Mouse (Mus musculus): ENCODE data around the gene Col5a3. TPM values are rescaled to one million over a fixed set of nuclear protein-coding genes. Genes with fewer than 3 reads are reported as not detected.
A peak's percentile ranks its signal among the peaks of the same experiment; 100 is the strongest.

Col5a3 gene
- polyA plus RNA-seq, 1 experiment from 2014 or later = 0.39 TPM

DNA sequence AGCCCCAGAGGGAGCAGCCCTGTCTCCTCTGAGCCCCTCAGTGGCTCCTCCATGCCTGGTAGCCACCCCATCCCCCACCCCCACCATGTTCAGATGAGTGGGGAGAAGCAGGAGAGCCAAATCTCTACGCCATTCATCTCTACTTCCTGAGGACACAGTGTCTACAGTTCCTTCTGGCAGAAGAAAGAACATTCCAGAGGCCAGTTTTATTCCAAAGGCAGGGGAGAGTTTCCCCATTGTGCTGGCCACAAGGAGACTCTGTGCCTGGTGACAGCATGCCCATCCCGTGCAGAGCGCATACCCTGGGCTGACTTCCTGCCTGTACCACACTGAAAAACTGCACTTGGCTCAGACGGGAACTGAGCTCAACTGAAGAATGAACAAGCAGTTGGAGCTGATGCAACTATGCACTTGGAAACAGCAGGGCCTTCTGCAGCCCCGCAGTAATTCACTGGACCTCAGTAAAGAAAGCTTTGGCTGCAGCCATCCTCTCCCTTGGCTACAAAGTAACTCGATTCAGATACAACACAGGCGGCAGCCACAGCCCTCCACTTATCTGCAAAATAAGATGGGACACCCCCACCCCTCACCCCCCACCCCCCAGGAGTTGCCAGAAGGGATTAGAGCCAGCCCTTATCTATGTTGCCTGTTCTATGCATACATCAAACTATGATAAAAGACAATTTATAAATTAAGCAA, 20.6 kb downstream of the Col5a3 start:
- H3K4me1 ChIP-seq = peaks cover 41% of the 10 kb centered on the region
- peak; percentile 17 for DNase-seq (ENCODE audit: low spot score)
- peak overlapping the region; percentile 57 for H3K27ac ChIP-seq (replicated peaks)
- no peak overlapping the region for H3K4me3 ChIP-seq
- H3K36me3 ChIP-seq (replicated peaks) = no peaks in the 10 kb centered on the region
- H3K9me3 ChIP-seq = no peaks in the 10 kb centered on the region
- no peaks in the 10 kb centered on the region for H3K27me3 ChIP-seq (replicated peaks; ENCODE audit: low read depth, poor library complexity, severe bottlenecking)
- whole genome bisulfite sequencing = 38% methylated on average over 7 of the region's 7 CpGs

DNA sequence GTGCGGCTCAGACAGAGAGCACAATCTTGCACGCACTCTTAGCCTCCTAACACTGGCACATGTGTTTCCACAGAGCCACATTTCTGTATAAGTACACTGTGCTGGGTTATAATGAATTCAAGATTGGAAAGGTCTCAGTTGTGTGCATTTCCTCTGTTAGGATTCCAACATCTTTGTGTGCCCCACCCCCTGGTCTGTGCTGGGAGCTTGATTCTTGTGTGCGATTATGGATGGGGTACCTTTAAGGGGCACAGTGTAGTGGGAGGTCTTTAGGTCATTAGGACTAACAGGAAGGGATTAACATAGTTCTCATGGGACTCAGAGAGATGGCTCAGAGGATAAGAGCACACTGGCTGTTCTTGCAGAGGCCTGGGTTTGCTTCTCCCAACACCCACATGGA, 24.5 kb downstream of the Col5a3 start:
- H3K27ac ChIP-seq (replicated peaks) = peak overlapping the region; percentile 60
- peak; percentile 57 for DNase-seq (ENCODE audit: low spot score)

DNA sequence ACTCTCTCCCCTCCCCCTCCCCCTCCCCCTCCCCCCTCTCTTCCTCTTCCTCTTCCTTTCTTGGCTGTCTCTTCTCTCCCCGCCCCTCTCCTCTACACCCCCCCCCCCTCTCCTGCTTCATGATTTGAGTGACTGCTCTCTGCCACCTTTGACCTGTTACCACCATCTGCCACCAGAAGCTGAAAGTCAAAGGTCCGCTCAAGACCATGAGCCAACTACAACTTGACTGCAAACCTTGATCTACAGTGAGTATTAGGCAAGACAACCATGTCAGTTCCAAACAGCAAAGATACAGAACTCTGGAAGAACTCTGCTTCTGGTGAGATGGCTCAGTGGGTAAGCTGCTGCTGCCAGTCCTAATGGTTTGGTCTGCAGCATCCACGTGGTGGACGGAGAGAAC, 25.2 kb downstream of the Col5a3 start:
- no peaks in the 10 kb centered on the region for H3K36me3 ChIP-seq (replicated peaks)
- no peaks in the 10 kb centered on the region for H3K27me3 ChIP-seq (replicated peaks; ENCODE audit: low read depth, poor library complexity, severe bottlenecking)
- H3K4me1 ChIP-seq = peaks cover 53% of the 10 kb centered on the region
- peak overlapping the region; percentile 60 for H3K27ac ChIP-seq (replicated peaks)
- no peaks in the 10 kb centered on the region for H3K9me3 ChIP-seq
- WGBS = 61% methylated on average over 3 of the region's 4 CpGs
- no peak for DNase-seq (ENCODE audit: low spot score)
- H3K4me3 ChIP-seq = no peak overlapping the region

More for the DNA sequence above, 24.5 kb downstream of the Col5a3 start:
- no peaks in the 10 kb centered on the region for H3K36me3 ChIP-seq (replicated peaks)
- peaks cover 46% of the 10 kb centered on the region for H3K4me1 ChIP-seq
- 39% methylated on average over 3 of the region's 3 CpGs for WGBS
- no peak overlapping the region for H3K4me3 ChIP-seq
- no peaks in the 10 kb centered on the region for H3K27me3 ChIP-seq (replicated peaks; ENCODE audit: low read depth, poor library complexity, severe bottlenecking)
- no peaks in the 10 kb centered on the region for H3K9me3 ChIP-seq

DNA sequence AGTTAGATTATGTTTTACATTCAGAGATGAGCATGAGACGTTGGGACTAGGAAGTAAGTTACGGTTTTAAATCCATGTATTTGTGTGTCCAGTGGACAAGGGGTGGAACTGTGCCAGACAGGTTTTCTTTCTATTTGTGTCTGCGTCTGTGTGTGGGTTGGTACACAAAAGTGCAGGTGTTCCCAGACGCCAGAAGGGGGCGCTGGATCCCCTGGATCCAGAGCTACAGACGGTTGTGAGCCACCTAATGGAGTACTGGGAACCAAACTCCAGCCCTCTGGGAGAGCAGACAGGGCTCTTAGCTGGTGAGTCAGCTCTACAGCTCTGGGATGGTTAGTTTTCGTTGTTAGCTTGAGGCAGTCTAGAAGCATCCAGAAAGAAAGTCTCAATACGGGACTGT, 26.9 kb downstream of the Col5a3 start:
- no peaks in the 10 kb centered on the region for H3K27me3 ChIP-seq (replicated peaks; ENCODE audit: low read depth, poor library complexity, severe bottlenecking)
- WGBS = 76% methylated on average over 8 of the region's 8 CpGs
- no peak for DNase-seq (ENCODE audit: low spot score)

DNA sequence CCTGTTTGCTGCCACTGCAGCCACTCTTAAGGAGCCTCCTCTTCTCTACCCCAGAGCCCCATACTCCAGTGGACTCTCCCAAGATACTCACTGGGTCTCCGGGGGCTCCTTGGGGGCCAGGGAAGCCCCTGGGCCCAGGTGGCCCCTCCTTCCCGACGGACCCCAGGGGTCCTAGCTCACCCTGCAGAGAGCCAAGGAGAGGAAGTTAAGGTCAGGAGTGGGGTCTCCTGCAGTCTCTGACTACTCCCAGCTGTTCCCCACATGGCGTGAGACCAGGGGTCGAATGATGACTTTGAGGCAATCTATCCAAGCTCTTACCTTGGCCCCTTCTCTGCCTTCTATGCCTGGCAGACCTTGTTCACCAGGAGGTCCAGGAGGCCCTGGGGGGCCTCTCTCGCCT, 29.8 kb downstream of the Col5a3 start:
- DNase-seq (ENCODE audit: low spot score) = no peak
- Histone ChIP-seq H3K36me3 (replicated peaks) (no peaks in the 10 kb centered on the region), H3K9me3 (peaks cover 6% of the 10 kb centered on the region; the same call in 1 of the 2 replicates), H3K4me3 (no peak overlapping the region), H3K27me3 (replicated peaks; ENCODE audit: low read depth, poor library complexity, severe bottlenecking) (no peaks in the 10 kb centered on the region), H3K4me1 (peaks cover 20% of the 10 kb centered on the region), H3K27ac (replicated peaks) (peak overlapping the region; percentile 61)
- WGBS = 66% methylated on average over 6 of the region's 6 CpGs

More for the DNA sequence above, 26.9 kb downstream of the Col5a3 start:
- Histone ChIP-seq H3K4me1 (peaks cover 37% of the 10 kb centered on the region), H3K4me3 (no peak overlapping the region), H3K9me3 (no peaks in the 10 kb centered on the region), H3K36me3 (replicated peaks) (no peaks in the 10 kb centered on the region), H3K27ac (replicated peaks) (no peak overlapping the region)

DNA sequence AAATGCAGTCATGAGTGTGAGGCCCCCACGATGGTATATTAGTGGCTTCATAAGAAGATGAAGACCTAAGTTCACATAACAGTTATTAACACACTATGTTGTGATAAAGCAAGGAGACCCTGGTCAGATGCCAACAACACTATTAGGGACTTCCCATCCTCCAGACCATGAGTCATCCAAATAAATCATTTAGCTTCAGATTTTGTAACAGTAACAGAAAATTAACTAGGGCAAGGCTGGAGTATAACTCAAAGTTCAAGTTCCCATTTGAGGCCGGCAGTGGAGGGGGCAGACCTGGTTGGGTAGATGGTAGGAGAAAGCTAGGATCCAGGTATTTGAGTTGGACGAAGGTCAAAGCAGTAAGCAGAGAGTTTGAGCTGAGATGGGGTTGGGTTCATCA, 33.6 kb downstream of the Col5a3 start:
- Histone ChIP-seq H3K27ac (replicated peaks) (no peak overlapping the region), H3K4me3 (no peak overlapping the region), H3K36me3 (replicated peaks) (no peaks in the 10 kb centered on the region), H3K27me3 (replicated peaks; ENCODE audit: low read depth, poor library complexity, severe bottlenecking) (no peaks in the 10 kb centered on the region), H3K4me1 (peaks cover 10% of the 10 kb centered on the region), H3K9me3 (peaks cover 6% of the 10 kb centered on the region; the same call in 1 of the 2 replicates)
- DNase-seq (ENCODE audit: low spot score) = no peak
- WGBS = 82% methylated on average over 3 of the region's 3 CpGs

DNA sequence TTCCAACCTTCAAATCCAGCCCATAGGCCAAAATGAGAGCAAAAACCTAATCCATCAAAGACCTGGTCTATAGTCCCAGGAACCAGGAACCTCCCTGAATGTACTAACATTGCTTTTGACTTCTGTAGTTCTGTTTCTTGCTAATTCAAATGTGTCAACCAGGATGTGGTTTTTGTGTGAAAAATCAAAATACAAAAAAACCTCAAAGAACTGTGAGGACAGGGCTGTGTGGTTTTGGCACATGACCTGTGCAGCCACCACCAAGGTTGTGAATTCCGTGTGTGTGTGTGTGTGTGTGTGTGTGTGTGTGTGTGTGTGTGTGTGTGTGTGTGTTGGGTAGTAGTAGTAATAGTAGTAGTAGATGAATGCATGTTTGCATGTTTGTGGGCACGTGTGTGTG, 49.6 kb downstream of the Col5a3 start:
- no peaks in the 10 kb centered on the region for H3K4me1 ChIP-seq
- no peak overlapping the region for H3K4me3 ChIP-seq
- no peaks in the 10 kb centered on the region for H3K27me3 ChIP-seq (replicated peaks; ENCODE audit: low read depth, poor library complexity, severe bottlenecking)
- no peak overlapping the region for H3K27ac ChIP-seq (replicated peaks)
- no peaks in the 10 kb centered on the region for H3K9me3 ChIP-seq
- no peak for DNase-seq (ENCODE audit: low spot score)
- H3K36me3 ChIP-seq (replicated peaks) = no peaks in the 10 kb centered on the region
- WGBS = 77% methylated on average over 2 of the region's 2 CpGs

DNA sequence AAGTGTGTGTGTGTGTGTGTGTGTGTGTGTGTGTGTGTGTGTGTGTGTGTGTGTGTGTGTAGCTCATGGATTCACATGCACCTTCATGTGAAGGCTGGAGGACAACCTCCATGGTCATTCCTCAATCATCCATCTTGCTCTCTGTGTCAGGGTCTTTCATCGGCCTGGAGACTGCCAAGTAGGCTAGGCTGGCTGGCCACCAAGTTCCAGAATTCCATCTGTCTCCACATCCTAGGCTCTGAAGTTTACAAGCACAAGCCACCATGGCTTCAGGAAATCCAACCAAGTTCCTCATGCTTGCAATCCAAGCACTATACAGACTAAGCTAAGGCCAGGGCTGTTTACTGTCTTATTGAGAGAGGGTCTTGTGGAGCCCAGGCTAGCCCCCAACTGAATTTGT, 51.8 kb downstream of the Col5a3 start:
- H3K4me3 ChIP-seq = no peak overlapping the region
- DNase-seq (ENCODE audit: low spot score) = no peak
- no peaks in the 10 kb centered on the region for H3K9me3 ChIP-seq
- H3K36me3 ChIP-seq (replicated peaks) = no peaks in the 10 kb centered on the region
- no peak overlapping the region for H3K27ac ChIP-seq (replicated peaks)
- H3K27me3 ChIP-seq (replicated peaks; ENCODE audit: low read depth, poor library complexity, severe bottlenecking) = no peaks in the 10 kb centered on the region
- H3K4me1 ChIP-seq = no peaks in the 10 kb centered on the region
- 92% methylated on average over 1 of the region's 1 CpGs for WGBS

DNA sequence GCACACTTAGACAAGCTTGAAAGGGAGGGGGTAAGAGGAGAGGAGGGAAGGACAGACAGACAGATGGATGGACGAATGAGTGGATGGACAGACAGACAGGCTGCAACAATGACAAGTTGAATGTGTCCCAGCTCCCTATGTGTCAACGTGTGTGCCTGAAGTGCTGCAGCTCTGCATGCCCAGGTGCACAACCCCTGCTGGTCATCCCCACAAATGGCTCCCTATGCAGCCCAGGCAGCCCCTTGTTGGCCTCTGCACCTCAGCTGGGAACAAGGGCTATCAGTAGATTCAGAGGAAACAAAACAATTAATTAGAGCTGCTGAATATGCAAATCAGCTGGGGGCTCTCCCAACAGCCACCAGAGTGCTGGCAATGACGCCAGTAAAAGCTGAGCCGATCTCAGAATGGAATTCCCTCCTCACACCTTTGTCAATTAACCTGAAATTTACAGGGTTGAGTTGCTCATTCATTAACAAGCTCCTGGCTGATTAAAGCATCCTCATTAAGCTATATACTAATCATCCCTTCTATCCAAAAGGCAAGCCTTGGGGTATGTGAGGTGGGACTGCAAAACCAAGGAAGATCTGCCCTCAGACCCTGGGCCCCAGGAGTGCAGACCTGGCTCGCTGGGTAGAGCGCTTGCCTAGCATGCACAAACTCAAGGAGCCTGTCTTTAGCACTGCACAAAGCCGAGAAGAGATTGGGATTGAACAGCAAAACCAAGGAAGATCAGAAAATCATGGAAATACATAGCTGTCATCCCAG, 52.5 kb downstream of the Col5a3 start:
- DNase-seq (ENCODE audit: low spot score) = no peak
- 53% methylated on average over 7 of the region's 7 CpGs for WGBS
- Histone ChIP-seq H3K4me3 (no peak overlapping the region), H3K36me3 (replicated peaks) (no peaks in the 10 kb centered on the region), H3K27me3 (replicated peaks; ENCODE audit: low read depth, poor library complexity, severe bottlenecking) (no peaks in the 10 kb centered on the region), H3K27ac (replicated peaks) (no peak overlapping the region), H3K9me3 (no peaks in the 10 kb centered on the region), H3K4me1 (no peaks in the 10 kb centered on the region)

DNA sequence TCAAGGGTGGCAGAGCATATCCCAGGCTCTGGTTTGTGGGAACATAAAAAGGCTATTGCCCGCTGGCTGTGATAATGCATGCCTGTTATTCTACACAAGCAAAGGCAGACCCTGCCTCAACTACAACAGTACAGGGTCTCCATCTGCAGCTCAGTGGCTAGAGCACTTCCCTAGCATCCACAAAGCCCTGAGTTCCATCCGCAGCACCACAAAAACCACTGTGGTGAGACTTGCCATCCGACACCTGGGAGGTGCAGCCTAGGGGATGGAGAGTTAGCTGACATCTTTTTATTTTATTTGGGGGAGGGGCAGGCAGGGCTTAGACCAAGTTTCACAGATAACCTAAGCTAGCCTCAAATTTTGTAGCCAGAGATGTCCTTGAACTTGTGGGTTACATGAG, 53.5 kb downstream of the Col5a3 start:
- WGBS = 75% methylated on average over 3 of the region's 3 CpGs

DNA sequence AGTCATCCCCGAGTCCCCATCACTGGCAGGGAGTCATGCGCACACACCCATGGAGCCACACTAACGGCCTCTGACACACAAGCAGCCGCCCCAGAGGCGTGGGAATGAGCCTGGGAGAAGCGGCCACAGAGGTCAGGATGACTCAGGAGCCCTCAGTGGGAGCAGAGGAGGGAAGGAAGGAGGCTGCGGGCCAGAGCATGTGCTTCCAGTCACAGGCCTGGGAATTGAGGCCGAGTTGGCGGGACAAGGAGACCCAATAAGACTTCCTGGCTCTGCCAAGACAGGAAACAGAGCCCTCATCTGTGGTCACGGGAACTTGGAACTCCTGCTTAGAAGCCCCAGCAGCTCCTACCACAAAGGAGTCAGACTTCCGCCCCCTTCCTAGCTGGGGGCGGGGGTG, 54.1 kb downstream of the Col5a3 start:
- Histone ChIP-seq H3K27ac (replicated peaks) (no peak overlapping the region), H3K4me1 (no peaks in the 10 kb centered on the region), H3K36me3 (replicated peaks) (no peaks in the 10 kb centered on the region), H3K9me3 (no peaks in the 10 kb centered on the region), H3K4me3 (no peak overlapping the region), H3K27me3 (replicated peaks; ENCODE audit: low read depth, poor library complexity, severe bottlenecking) (no peaks in the 10 kb centered on the region)
- WGBS = 58% methylated on average over 12 of the region's 12 CpGs
- peak; percentile 13 for DNase-seq (ENCODE audit: low spot score)

More for the DNA sequence above, 53.5 kb downstream of the Col5a3 start:
- no peak overlapping the region for H3K4me3 ChIP-seq
- H3K4me1 ChIP-seq = no peaks in the 10 kb centered on the region
- no peaks in the 10 kb centered on the region for H3K36me3 ChIP-seq (replicated peaks)
- no peak overlapping the region for H3K27ac ChIP-seq (replicated peaks)
- DNase-seq (ENCODE audit: low spot score) = no peak
- no peaks in the 10 kb centered on the region for H3K27me3 ChIP-seq (replicated peaks; ENCODE audit: low read depth, poor library complexity, severe bottlenecking)
- H3K9me3 ChIP-seq = no peaks in the 10 kb centered on the region

DNA sequence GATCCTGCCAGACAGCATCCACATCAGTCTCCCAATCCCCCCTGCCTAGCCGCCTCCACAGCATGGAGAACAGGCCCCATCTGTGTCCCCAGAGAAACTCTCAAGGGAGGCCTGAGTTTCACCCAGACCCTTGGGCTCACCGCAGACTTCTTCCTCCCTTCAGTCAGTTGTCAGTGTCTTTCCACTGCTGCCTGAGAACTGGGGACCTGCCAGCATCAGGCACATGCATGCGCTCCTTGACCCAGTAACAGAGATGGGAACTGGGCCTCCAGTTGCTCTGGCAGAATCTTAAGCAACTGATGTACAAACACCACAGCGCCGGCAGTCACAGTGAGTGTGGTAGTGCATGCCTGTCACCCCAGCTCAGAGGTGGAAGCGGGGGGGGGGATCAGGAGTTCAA, 56.0 kb downstream of the Col5a3 start:
- no peaks in the 10 kb centered on the region for H3K9me3 ChIP-seq
- WGBS = 89% methylated on average over 6 of the region's 6 CpGs
- no peak overlapping the region for H3K27ac ChIP-seq (replicated peaks)
- H3K36me3 ChIP-seq (replicated peaks) = no peaks in the 10 kb centered on the region
- no peak overlapping the region for H3K4me3 ChIP-seq
- no peaks in the 10 kb centered on the region for H3K27me3 ChIP-seq (replicated peaks; ENCODE audit: low read depth, poor library complexity, severe bottlenecking)
- H3K4me1 ChIP-seq = no peaks in the 10 kb centered on the region
- no peak for DNase-seq (ENCODE audit: low spot score)

DNA sequence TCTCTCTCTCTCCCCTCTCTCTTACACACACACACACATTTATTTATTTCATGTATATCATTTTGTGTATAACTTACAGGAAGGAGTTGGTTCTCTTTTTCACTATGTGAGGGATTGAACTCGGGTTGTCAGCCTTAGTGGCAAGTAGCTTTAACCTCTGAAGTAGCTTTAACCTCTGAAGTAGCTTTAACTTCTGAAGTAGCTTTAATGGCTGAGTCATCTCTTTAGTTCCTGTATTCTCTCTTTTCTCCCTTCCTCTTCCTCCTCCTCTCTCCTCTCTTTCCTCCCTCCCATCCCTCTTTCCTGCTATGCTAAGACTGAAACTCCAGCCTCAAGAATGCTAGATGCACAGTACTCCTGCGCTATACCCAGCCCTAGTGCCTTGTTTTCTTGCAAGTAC, 56.6 kb downstream of the Col5a3 start:
- no peaks in the 10 kb centered on the region for H3K27me3 ChIP-seq (replicated peaks; ENCODE audit: low read depth, poor library complexity, severe bottlenecking)
- no peaks in the 10 kb centered on the region for H3K9me3 ChIP-seq
- WGBS = 87% methylated on average over 2 of the region's 2 CpGs
- no peak overlapping the region for H3K4me3 ChIP-seq
- no peak overlapping the region for H3K27ac ChIP-seq (replicated peaks)
- DNase-seq (ENCODE audit: low spot score) = no peak
- H3K4me1 ChIP-seq = no peaks in the 10 kb centered on the region
- no peaks in the 10 kb centered on the region for H3K36me3 ChIP-seq (replicated peaks)
